Mouse (Mus musculus): ENCODE data around the gene Tmprss9. TPM values are rescaled to one million over a fixed set of nuclear protein-coding genes. Genes with fewer than 3 reads are reported as not detected.

Gene Tmprss9
- polyA plus RNA-seq, 1 experiment from 2014 or later: 0.04 TPM

GRCm38 (mm10) chr10:80942919-80943318 is 71.3 kb downstream of the Tmprss9 start:
- Histone ChIP-seq H3K9ac (no peak overlapping the region), H3K36me3 (no peaks in the 10 kb centered on the region), H3K9me3 (replicated peaks) (no peaks in the 10 kb centered on the region), H3K4me1 (replicated peaks) (peaks cover 70% of the 10 kb centered on the region), H3K4me2 (no peak overlapping the region), H3K27ac (no peak overlapping the region), H3K4me3 (no peak overlapping the region), H3K27me3 (no peaks in the 10 kb centered on the region)
- WGBS: 55% methylated on average over 8 of the region's 8 CpGs
- no peak for ATAC-seq (replicated peaks; ENCODE audit: insufficient number of reproducible peaks, insufficient read depth, low FRiP score, low read depth)

GRCm38 (mm10) chr10:80943701-80944100 is 72.1 kb downstream of the Tmprss9 start:
- Histone ChIP-seq H3K27me3 (no peaks in the 10 kb centered on the region), H3K36me3 (no peaks in the 10 kb centered on the region), H3K4me3 (no peak overlapping the region), H3K9ac (no peak overlapping the region), H3K4me1 (replicated peaks) (peaks cover 70% of the 10 kb centered on the region), H3K27ac (peak overlapping the region; percentile 37), H3K9me3 (replicated peaks) (no peaks in the 10 kb centered on the region), H3K4me2 (no peak overlapping the region)
- ATAC-seq (replicated peaks; ENCODE audit: insufficient number of reproducible peaks, insufficient read depth, low FRiP score, low read depth): no peak
- WGBS: 43% methylated on average over 9 of the region's 9 CpGs

GRCm38 (mm10) chr10:80944231-80944630 is 72.6 kb downstream of the Tmprss9 start:
- H3K4me1 ChIP-seq (replicated peaks): peaks cover 70% of the 10 kb centered on the region
- no peak for ATAC-seq (replicated peaks; ENCODE audit: insufficient number of reproducible peaks, insufficient read depth, low FRiP score, low read depth)

GRCm38 (mm10) chr10:80946684-80947437 is 75.2 kb downstream of the Tmprss9 start:
- no peak overlapping the region for H3K4me3 ChIP-seq

More at GRCm38 (mm10) chr10:80944231-80944630, 72.6 kb downstream of the Tmprss9 start:
- H3K27me3 ChIP-seq: no peaks in the 10 kb centered on the region
- H3K9ac ChIP-seq: no peak overlapping the region
- WGBS: 88% methylated on average over 5 of the region's 5 CpGs
- no peak overlapping the region for H3K4me2 ChIP-seq
- H3K4me3 ChIP-seq: no peak overlapping the region
- H3K36me3 ChIP-seq: no peaks in the 10 kb centered on the region
- H3K9me3 ChIP-seq (replicated peaks): no peaks in the 10 kb centered on the region
- no peak overlapping the region for H3K27ac ChIP-seq

GRCm38 (mm10) chr10:80947802-80948201 is 76.2 kb downstream of the Tmprss9 start:
- Histone ChIP-seq H3K4me3 (no peak overlapping the region), H3K4me2 (no peak overlapping the region), H3K4me1 (replicated peaks) (peaks cover 41% of the 10 kb centered on the region), H3K36me3 (no peaks in the 10 kb centered on the region), H3K9ac (no peak overlapping the region), H3K27me3 (no peaks in the 10 kb centered on the region), H3K9me3 (replicated peaks) (no peaks in the 10 kb centered on the region), H3K27ac (peak overlapping the region; percentile 73)
- 13% methylated on average over 2 of the region's 2 CpGs for WGBS
- peak; percentile 42; the same call in 1 of the 2 replicates for ATAC-seq (replicated peaks; ENCODE audit: insufficient number of reproducible peaks, insufficient read depth, low FRiP score, low read depth)

More at GRCm38 (mm10) chr10:80946684-80947437, 75.2 kb downstream of the Tmprss9 start:
- H3K27me3 ChIP-seq: no peaks in the 10 kb centered on the region
- H3K4me2 ChIP-seq: no peak overlapping the region
- H3K4me1 ChIP-seq (replicated peaks): peaks cover 44% of the 10 kb centered on the region
- no peak overlapping the region for H3K9ac ChIP-seq
- no peaks in the 10 kb centered on the region for H3K36me3 ChIP-seq
- H3K9me3 ChIP-seq (replicated peaks): no peaks in the 10 kb centered on the region
- ATAC-seq (replicated peaks; ENCODE audit: insufficient number of reproducible peaks, insufficient read depth, low FRiP score, low read depth): no peak
- peak overlapping the region; percentile 73 for H3K27ac ChIP-seq
- WGBS: 66% methylated on average over 14 of the region's 14 CpGs

- Histone ChIP-seq H3K9me3 (replicated peaks) (no peaks in the 10 kb centered on the region), H3K27ac (peak overlapping the region; percentile 73), H3K4me2 (no peak overlapping the region), H3K27me3 (no peaks in the 10 kb centered on the region), H3K9ac (no peak overlapping the region; the same call in 1 of the 2 replicates), H3K36me3 (no peaks in the 10 kb centered on the region), H3K4me1 (replicated peaks) (peaks cover 34% of the 10 kb centered on the region), H3K4me3 (no peak overlapping the region)
- WGBS: 31% methylated on average over 6 of the region's 6 CpGs
- ATAC-seq (replicated peaks; ENCODE audit: insufficient number of reproducible peaks, insufficient read depth, low FRiP score, low read depth): peak; percentile 70
These were observed 76.9 kb downstream of the Tmprss9 start for GRCm38 (mm10) chr10:80948570-80948969.

GRCm38 (mm10) chr10:80949081-80949480 is 77.4 kb downstream of the Tmprss9 start:
- Histone ChIP-seq H3K27ac (0 out of 2 replicates have a peak overlapping the region, but pooled peaks have one; percentile 73), H3K4me2 (no peak overlapping the region), H3K9me3 (replicated peaks) (no peaks in the 10 kb centered on the region), H3K4me3 (no peak overlapping the region), H3K27me3 (no peaks in the 10 kb centered on the region), H3K9ac (no peak overlapping the region), H3K4me1 (replicated peaks) (peaks cover 33% of the 10 kb centered on the region), H3K36me3 (no peaks in the 10 kb centered on the region)
- ATAC-seq (replicated peaks; ENCODE audit: insufficient number of reproducible peaks, insufficient read depth, low FRiP score, low read depth): no peak
- 72% methylated on average over 3 of the region's 3 CpGs for WGBS

MicroRNAs encoded within 50 kb of the gene (microRNA counts, 519-probe panel; counts per million panel counts)
- not detected for microRNA mmu-miR-1982

Small RNAs within 50 kb of the gene (microRNA-seq; reads per million reads assigned to microRNA genes)
- gene Mir1982: 1.5 reads per million

Other genes with a start within 250 kb of the Tmprss9 start
- gene Csnk1g2, start 249.0 kb upstream of the Tmprss9 start, polyA plus RNA-seq (2015; fragmentation: Nextera tagmentation; extraction: Ambion mirVana): 78.2 and 112 TPM in 2 replicates
- 45.4 and 64.8 TPM in 2 replicates for gene Btbd2, start 214.8 kb upstream of the Tmprss9 start, polyA plus RNA-seq (2015; fragmentation: Nextera tagmentation; extraction: Ambion mirVana)
- gene Mknk2, start 193.7 kb upstream of the Tmprss9 start, polyA plus RNA-seq (2015; fragmentation: Nextera tagmentation; extraction: Ambion mirVana): 70.8 and 99.5 TPM in 2 replicates
- 22.1 and 33.6 TPM in 2 replicates for gene Mob3a, start 169.9 kb upstream of the Tmprss9 start, polyA plus RNA-seq (2015; fragmentation: Nextera tagmentation; extraction: Ambion mirVana)
- 10.4 and 14.6 TPM in 2 replicates for gene Izumo4, start 169.7 kb upstream of the Tmprss9 start, polyA plus RNA-seq (2015; fragmentation: Nextera tagmentation; extraction: Ambion mirVana)
- gene Ap3d1, start 129.6 kb upstream of the Tmprss9 start, polyA plus RNA-seq (2015; fragmentation: Nextera tagmentation; extraction: Ambion mirVana): 45.0 and 51.4 TPM in 2 replicates
- gene Dot1l, start 116.6 kb upstream of the Tmprss9 start, polyA plus RNA-seq (2015; fragmentation: Nextera tagmentation; extraction: Ambion mirVana): 16.1 and 22.4 TPM in 2 replicates
- 38.3 and 48.3 TPM in 2 replicates for gene Sf3a2, start 73.7 kb upstream of the Tmprss9 start, polyA plus RNA-seq (2015; fragmentation: Nextera tagmentation; extraction: Ambion mirVana)
- 65.2 and 83.1 TPM in 2 replicates for gene Plekhj1, start 73.2 kb upstream of the Tmprss9 start, polyA plus RNA-seq (2015; fragmentation: Nextera tagmentation; extraction: Ambion mirVana)
- 0.16 and 0.19 TPM in 2 replicates for gene Amh, start 66.6 kb upstream of the Tmprss9 start, polyA plus RNA-seq (2015; fragmentation: Nextera tagmentation; extraction: Ambion mirVana)
- gene Jsrp1, start 58.4 kb upstream of the Tmprss9 start, polyA plus RNA-seq (2015; fragmentation: Nextera tagmentation; extraction: Ambion mirVana): 4.0 and 5.1 TPM in 2 replicates
- gene Oaz1, start 45.2 kb upstream of the Tmprss9 start, polyA plus RNA-seq (2015; fragmentation: Nextera tagmentation; extraction: Ambion mirVana): 1,772 and 2,077 TPM in 2 replicates
- gene Lingo3, start 27.8 kb upstream of the Tmprss9 start, polyA plus RNA-seq (2015; fragmentation: Nextera tagmentation; extraction: Ambion mirVana): 0.29 and 0.43 TPM in 2 replicates
- gene Lsm7, start 16.6 kb upstream of the Tmprss9 start, polyA plus RNA-seq (2015; fragmentation: Nextera tagmentation; extraction: Ambion mirVana): 153 and 154 TPM in 2 replicates
- gene Sppl2b, start 16.6 kb upstream of the Tmprss9 start, polyA plus RNA-seq (2015; fragmentation: Nextera tagmentation; extraction: Ambion mirVana): 23.1 and 32.5 TPM in 2 replicates
- gene Timm13, start 29.1 kb downstream of the Tmprss9 start, polyA plus RNA-seq (2015; fragmentation: Nextera tagmentation; extraction: Ambion mirVana): 269 and 299 TPM in 2 replicates
- 22.0 and 32.1 TPM in 2 replicates for gene Lmnb2, start 46.4 kb downstream of the Tmprss9 start, polyA plus RNA-seq (2015; fragmentation: Nextera tagmentation; extraction: Ambion mirVana)
- 30.8 and 34.1 TPM in 2 replicates for gene Gadd45b, start 58.2 kb downstream of the Tmprss9 start, polyA plus RNA-seq (2015; fragmentation: Nextera tagmentation; extraction: Ambion mirVana)
- gene Gng7, start 143.1 kb downstream of the Tmprss9 start, polyA plus RNA-seq (2015; fragmentation: Nextera tagmentation; extraction: Ambion mirVana): 1.1 and 1.9 TPM in 2 replicates
- 0.29 TPM in 1 of 2 replicates, not detected in the other for gene Diras1, start 153.8 kb downstream of the Tmprss9 start, polyA plus RNA-seq (2015; fragmentation: Nextera tagmentation; extraction: Ambion mirVana)
- 7.1 and 11.8 TPM in 2 replicates for gene Slc39a3, start 165.6 kb downstream of the Tmprss9 start, polyA plus RNA-seq (2015; fragmentation: Nextera tagmentation; extraction: Ambion mirVana)
- gene Sgta, start 188.3 kb downstream of the Tmprss9 start, polyA plus RNA-seq (2015; fragmentation: Nextera tagmentation; extraction: Ambion mirVana): 133 and 166 TPM in 2 replicates
- 22.3 and 31.6 TPM in 2 replicates for gene Thop1, start 198.2 kb downstream of the Tmprss9 start, polyA plus RNA-seq (2015; fragmentation: Nextera tagmentation; extraction: Ambion mirVana)
- gene Creb3l3, start 227.0 kb downstream of the Tmprss9 start, polyA plus RNA-seq (2015; fragmentation: Nextera tagmentation; extraction: Ambion mirVana): 0.48 and 0.99 TPM in 2 replicates
- gene Map2k2, start 234.1 kb downstream of the Tmprss9 start, polyA plus RNA-seq (2015; fragmentation: Nextera tagmentation; extraction: Ambion mirVana): 130 and 153 TPM in 2 replicates